Mouse (Mus musculus) lung, adult 2 months (tissue): Measurements from ENCODE around the gene Nyx.

Experiments used
- CTCF ChIP-seq: fragments of 200-500 bp; IDR thresholded peaks from 2 replicates; pipeline ENCODE4 v1.5.1; 2011; ENCODE audit warnings: mild to moderate bottlenecking, low read length, control low read depth; ENCODE audit not compliant: insufficient read depth
- POLR2A ChIP-seq: fragments of 200-500 bp; IDR thresholded peaks from 2 replicates; pipeline ENCODE4 v1.6.1; 2011; ENCODE audit warnings: low read depth, mild to moderate bottlenecking, control low read depth, low read length, borderline replicate concordance; ENCODE audit errors: extremely low read depth

DNA sequence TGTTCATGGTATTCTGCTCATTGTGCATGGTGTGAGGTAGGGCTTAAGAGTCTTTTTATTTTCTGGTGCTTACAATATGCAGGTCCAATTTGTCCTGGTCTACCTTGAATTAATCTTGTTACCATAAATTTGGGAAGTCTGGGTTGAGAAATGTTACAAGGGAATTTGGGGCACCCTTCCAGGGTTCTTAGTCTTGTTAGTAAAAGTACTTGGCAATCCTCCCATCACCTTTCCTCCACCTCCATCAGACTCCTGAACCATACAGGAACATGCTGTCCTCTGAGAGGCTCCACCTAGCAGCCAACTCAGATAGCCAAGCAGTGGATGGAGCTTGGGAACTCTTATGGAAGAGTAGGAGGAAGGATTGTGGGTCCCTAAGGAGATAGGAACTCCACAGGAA, 13.7 kb downstream of the Nyx start:
- TF ChIP-seq POLR2A (no peak), CTCF (no peak)
